8 mouse cellular contexts compared by ENCODE assay signal in the genomic region with DNA sequence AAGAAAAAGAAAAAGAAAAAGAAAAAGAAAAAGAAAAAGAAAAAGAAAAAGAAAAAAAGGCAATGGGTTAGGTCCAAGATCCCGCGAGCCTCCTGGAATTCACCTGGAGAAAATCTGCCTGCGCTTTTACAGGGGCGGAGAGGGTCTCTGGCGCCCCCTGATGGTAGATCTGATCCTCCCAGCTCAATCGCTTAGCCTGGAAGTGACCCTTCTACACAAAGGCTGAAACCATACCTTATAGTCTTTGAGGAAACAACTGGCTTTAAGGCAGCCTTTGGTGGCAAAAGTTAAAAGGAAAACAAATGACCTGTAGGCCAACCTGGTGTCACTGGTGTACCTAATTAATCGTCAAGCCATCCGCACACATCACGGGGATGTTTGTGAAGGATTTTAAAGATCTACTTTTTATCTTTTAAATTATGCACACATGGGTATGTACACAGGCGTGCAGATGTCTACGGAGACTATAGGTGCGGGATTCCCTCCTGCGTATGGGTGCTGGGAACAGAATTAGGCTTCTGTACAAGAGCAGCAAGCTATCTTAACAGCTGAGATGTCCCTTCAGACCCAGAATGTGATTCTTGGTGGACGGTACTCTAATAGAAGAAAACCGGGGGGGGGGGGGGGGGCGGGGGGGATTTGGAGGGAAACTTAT. TPM values are rescaled to one million over a fixed set of nuclear protein-coding genes. Genes with fewer than 3 reads are reported as not detected.
DNase-seq lines count a peak whose midpoint lies in the region; ATAC-seq and TF ChIP-seq lines count a peak whose summit lies in the region.

No protein-coding gene starts in this region.

- TF ChIP-seq CTCF in cortical plate, adult 2 months (IDR thresholded peaks at IDR 0.05; ENCODE audit: extremely low read depth, insufficient read depth, low read length): peak; percentile 57

- H3K36me3 ChIP-seq in liver, embryonic 11.5 days (ENCODE audit: control insufficient read depth, insufficient read depth, low read length): no peaks in the 10 kb centered on the region
- no peaks in the 10 kb centered on the region for H3K36me3 ChIP-seq in stomach, embryonic 14.5 days (ENCODE audit: control insufficient read depth, insufficient read depth, low read length)

- no peak overlapping the region for H3K27ac ChIP-seq in cortical plate, adult 2 months (ENCODE audit: insufficient read depth, low read length)
- H3K27ac ChIP-seq in liver, embryonic 11.5 days (ENCODE audit: low read depth, low read length): no peak overlapping the region
- no peak overlapping the region for H3K27ac ChIP-seq in stomach, embryonic 14.5 days (ENCODE audit: low read length)

- H3K4me3 ChIP-seq in cortical plate, adult 2 months (ENCODE audit: insufficient read depth, low read length): peak overlapping the region; percentile 29; the same call in 1 of the 2 replicates
- H3K4me3 ChIP-seq in liver, embryonic 11.5 days (ENCODE audit: low read depth, low read length): peak overlapping the region; percentile 44
- H3K4me3 ChIP-seq in stomach, embryonic 14.5 days (ENCODE audit: low read depth, low read length): peak overlapping the region; percentile 39

- no peak overlapping the region for H3K9ac ChIP-seq in liver, embryonic 11.5 days (ENCODE audit: low read depth, low read length)
- H3K9ac ChIP-seq in stomach, embryonic 14.5 days (replicated peaks; ENCODE audit: low read depth, low read length): no peak overlapping the region

- peak overlapping the region; percentile 86 for H3K4me2 ChIP-seq in liver, embryonic 11.5 days
- H3K4me2 ChIP-seq in stomach, embryonic 14.5 days (replicated peaks; ENCODE audit: low read depth, low read length): peak overlapping the region; percentile 98

- no peaks in the 10 kb centered on the region for H3K4me1 ChIP-seq in cortical plate, adult 2 months (ENCODE audit: control insufficient read depth, insufficient read depth, low read length)
- no peaks in the 10 kb centered on the region for H3K4me1 ChIP-seq in liver, embryonic 11.5 days (replicated peaks; ENCODE audit: control insufficient read depth, insufficient read depth, low read length)
- no peaks in the 10 kb centered on the region for H3K4me1 ChIP-seq in stomach, embryonic 14.5 days (ENCODE audit: control insufficient read depth, insufficient read depth, low read length)

- peak; percentile 18 for DNase-seq in 3134 (ENCODE audit: extremely low read depth, insufficient read length, low spot score)
- peak; percentile 72 for DNase-seq in WW6 (ENCODE audit: low read depth, low spot score)
- DNase-seq in kidney, adult 18-20 months: peak; percentile 71
- peak; percentile 65 for DNase-seq in liver, embryonic 11.5 days (ENCODE audit: low spot score)

- peak; percentile 78 for ATAC-seq in granulocyte monocyte progenitor cell, adult 5-6 weeks (replicated peaks; ENCODE audit: poor library complexity, severe bottlenecking)
- no peak for ATAC-seq in liver, embryonic 11.5 days (replicated peaks; ENCODE audit: low FRiP score)
- ATAC-seq in monocyte, adult 5-6 weeks (replicated peaks; ENCODE audit: insufficient number of reproducible peaks, low FRiP score, low TSS enrichment, poor library complexity, severe bottlenecking): peak; percentile 71
- ATAC-seq in stomach, embryonic 14.5 days (ENCODE audit: insufficient number of reproducible peaks, insufficient read depth, low FRiP score, low read depth): peak; percentile 71; the same call in 1 of the 2 replicates

- no peaks in the 10 kb centered on the region for H3K9me3 ChIP-seq in liver, embryonic 11.5 days (ENCODE audit: control insufficient read depth, low read length)
- H3K9me3 ChIP-seq in stomach, embryonic 14.5 days (ENCODE audit: control insufficient read depth, low read depth, low read length): no peaks in the 10 kb centered on the region

- TF ChIP-seq POLR2A in cortical plate, adult 2 months (IDR thresholded peaks at IDR 0.05; ENCODE audit: extremely low read depth, insufficient read depth, low read length): no peak

- WGBS in liver, embryonic 11.5 days: 42% methylated on average over 16 of the region's 16 CpGs
- WGBS in stomach, embryonic 14.5 days: 33% methylated on average over 16 of the region's 16 CpGs

- H3K27me3 ChIP-seq in liver, embryonic 11.5 days (replicated peaks; ENCODE audit: control insufficient read depth, insufficient read depth, low read length): peaks cover 19% of the 10 kb centered on the region
- H3K27me3 ChIP-seq in stomach, embryonic 14.5 days (ENCODE audit: control insufficient read depth, insufficient read depth, low read length): no peaks in the 10 kb centered on the region

RNA-seq across cellular contexts. Expression of a gene that starts 0.9 kb away (rescaled TPM):
- 0.19 and 0.25 TPM in 2 replicates for polyA plus RNA-seq in cortical plate, adult 2 months (2012; rRNA removed)
- not detected in 2 replicates for total RNA-seq in granulocyte monocyte progenitor cell, adult 5-6 weeks (2014; fragmentation: Nextera tagmentation)
- total RNA-seq in granulocyte monocyte progenitor cell, adult 5-6 weeks (2017): not detected in 2 replicates
- 0.15 and 0.29 TPM in 2 replicates for polyA plus RNA-seq in liver, embryonic 11.5 days (2014; fragmentation: Nextera tagmentation; extraction: Ambion mirVana)
- total RNA-seq in monocyte, adult 5-6 weeks (2017): not detected in 3 replicates
- 0.19 TPM in 1 of 2 replicates, not detected in the other for polyA plus RNA-seq in stomach, embryonic 14.5 days (2014; fragmentation: Nextera tagmentation; extraction: Ambion mirVana)

Comparison
In these comparisons a context has a peak if more than half of its experiments do, and no peak if none do; other contexts are left out.
1. DNase-seq: peak in every context shown above with its lines; median percentile 72 in WW6; 71 in kidney, adult 18-20 months; 65 in liver, embryonic 11.5 days; 18 in 3134.